Comparison of ENCODE assay signal across 22 mouse cellular contexts in genomic region chr2:121455534-121455933, GRCm38 (mm10). TPM values are rescaled to one million over a fixed set of nuclear protein-coding genes. Genes with fewer than 3 reads are reported as not detected.
A peak's percentile ranks its signal among the peaks of the same experiment; 100 is the strongest.
DNase-seq lines count a peak whose midpoint lies in the region; ATAC-seq and TF ChIP-seq lines count a peak whose summit lies in the region.
"Had no signal": no experiment of that assay in that cellular context is flagged by ENCODE, and none has a peak within 500 bp of the region (broad histone marks: within the 10 kb centered on the region; RNA-seq: fewer than 3 reads in every experiment).

No protein-coding gene starts in this region.

- no peak overlapping the region for H3K9ac ChIP-seq in liver, embryonic 13.5 days
- no peak overlapping the region for H3K9ac ChIP-seq in neural tube, embryonic 15.5 days (replicated peaks)
- H3K9ac ChIP-seq: forebrain, embryonic 13.5 days; hindbrain, embryonic 12.5 days; hindbrain, embryonic 15.5 days had no signal

- H3K4me1 ChIP-seq in liver, embryonic 13.5 days (replicated peaks), result peaks cover 56% of the 10 kb centered on the region
- peaks cover 30% of the 10 kb centered on the region for H3K4me1 ChIP-seq in neural tube, embryonic 15.5 days

- H3K27me3 ChIP-seq in liver, embryonic 13.5 days, result no peaks in the 10 kb centered on the region
- no peaks in the 10 kb centered on the region for H3K27me3 ChIP-seq in neural tube, embryonic 15.5 days (replicated peaks)
- H3K27me3 ChIP-seq: forebrain, embryonic 13.5 days; hindbrain, embryonic 12.5 days; hindbrain, embryonic 15.5 days had no signal

- H3K27ac ChIP-seq in gastrocnemius, adult 2 months, result peak overlapping the region; percentile 21; the same call in 1 of the 2 replicates
- 0 out of 2 replicates have a peak overlapping the region, but pooled peaks have one; percentile 24 for H3K27ac ChIP-seq in liver, embryonic 13.5 days
- H3K27ac ChIP-seq in neural tube, embryonic 15.5 days (replicated peaks), result no peak overlapping the region
- H3K27ac ChIP-seq: forebrain, embryonic 10.5 days; forebrain, embryonic 13.5 days; heart, adult 2 months; hindbrain, embryonic 12.5 days; hindbrain, embryonic 15.5 days had no signal

- H3K4me2 ChIP-seq in liver, embryonic 13.5 days, result no peak overlapping the region
- H3K4me2 ChIP-seq in neural tube, embryonic 15.5 days, result no peak overlapping the region
- H3K4me2 ChIP-seq: heart, embryonic 11.5 days; hindbrain, embryonic 12.5 days; hindbrain, embryonic 15.5 days had no signal

- H3K36me3 ChIP-seq in liver, embryonic 13.5 days, result peaks cover 47% of the 10 kb centered on the region
- H3K36me3 ChIP-seq in neural tube, embryonic 15.5 days, result peaks cover 42% of the 10 kb centered on the region

- peak; percentile 14 for DNase-seq in gastrocnemius, adult 2 months
- no peak for DNase-seq in gastrocnemius, adult 18-20 months (ENCODE audit: low spot score)
- no peak for DNase-seq in liver, embryonic 13.5 days
- no peak for DNase-seq in liver
- peak; percentile 6 for DNase-seq in neural tube, embryonic 10.5 days (ENCODE audit: extremely low spot score, low spot score)
- DNase-seq: adrenal gland, adult 8-10 months; adrenal gland, postnatal 25 days; cerebellum, adult 18-20 months; cerebellum, adult 9-10 months; cerebellum, postnatal 14 days; gastrocnemius, postnatal 25 days; heart, adult 2 months had no signal

- H3K9me3 ChIP-seq in liver, embryonic 13.5 days (replicated peaks), result no peaks in the 10 kb centered on the region
- H3K9me3 ChIP-seq in neural tube, embryonic 15.5 days (replicated peaks), result no peaks in the 10 kb centered on the region
- H3K9me3 ChIP-seq: forebrain, embryonic 10.5 days; forebrain, embryonic 13.5 days; hindbrain, embryonic 12.5 days; hindbrain, embryonic 15.5 days had no signal

- no peak overlapping the region for H3K4me3 ChIP-seq in gastrocnemius, adult 2 months
- no peak overlapping the region for H3K4me3 ChIP-seq in liver, embryonic 13.5 days (replicated peaks)
- H3K4me3 ChIP-seq in neural tube, embryonic 15.5 days (replicated peaks), result no peak overlapping the region
- H3K4me3 ChIP-seq: forebrain, embryonic 13.5 days; heart, adult 2 months; hindbrain, embryonic 12.5 days; hindbrain, embryonic 15.5 days had no signal

- intact Hi-C loops in gastrocnemius, adult 2 months (cut with DNase I), result no loop called here

- ATAC-seq in liver, embryonic 13.5 days (ENCODE audit: low read depth), result no peak
- ATAC-seq in neural tube, embryonic 15.5 days (ENCODE audit: low FRiP score), result no peak
- ATAC-seq: activated CD4-positive, CD25-positive, alpha-beta regulatory T cell, adult 4 months; forebrain, embryonic 13.5 days; forebrain, embryonic 16.5 days had no signal

- 73% methylated on average over 5 of the region's 5 CpGs for WGBS in liver, embryonic 13.5 days (ENCODE audit: insufficient replicate concordance)
- 86% methylated on average over 5 of the region's 5 CpGs for WGBS in neural tube, embryonic 15.5 days

- TF ChIP-seq CTCF in gastrocnemius, adult 2 months (IDR thresholded peaks at IDR 0.05), result no peak

RNA-seq across cellular contexts. Expression of gene Serinc4, which starts 1.0 kb away (rescaled TPM):
- not detected for total RNA-seq in gastrocnemius, adult 2 months (2021)
- not detected for total RNA-seq in gastrocnemius, adult 18-20 months (2021)
- 0.07 and 0.08 TPM in 2 replicates for polyA plus RNA-seq in liver, embryonic 13.5 days (2015; fragmentation: Nextera tagmentation; extraction: Ambion mirVana)
- polyA plus RNA-seq in neural tube, embryonic 15.5 days (2015; fragmentation: Nextera tagmentation; extraction: Ambion mirVana), result 0.63 and 0.92 TPM in 2 replicates
- total RNA-seq: gastrocnemius, adult 8-10 months; gastrocnemius, postnatal 25 days; heart, adult 2 months had no signal
- polyA plus RNA-seq: activated CD4-positive, CD25-positive, alpha-beta regulatory T cell, adult 4 months had no signal

RNA-seq across cellular contexts. Expression of gene Hypk, which starts 2.4 kb away (rescaled TPM):
- total RNA-seq in gastrocnemius, adult 2 months (2021), result 10 to 100 TPM; 21.0 to 21.7 TPM
- 10 to 100 TPM; 10.9 to 15.1 TPM for total RNA-seq in gastrocnemius, adult 18-20 months (2021)
- polyA plus RNA-seq in liver, embryonic 13.5 days (2015; fragmentation: Nextera tagmentation; extraction: Ambion mirVana), result 111 and 119 TPM in 2 replicates
- 118 and 120 TPM in 2 replicates for polyA plus RNA-seq in neural tube, embryonic 15.5 days (2015; fragmentation: Nextera tagmentation; extraction: Ambion mirVana)

RNA-seq across cellular contexts. Expression of gene Serf2, which starts 6.5 kb away (rescaled TPM):
- total RNA-seq in gastrocnemius, adult 2 months (2021), result 100 to 1,000 TPM; 286 to 358 TPM
- 100 to 1,000 TPM; 334 to 355 TPM for total RNA-seq in gastrocnemius, adult 18-20 months (2021)
- 269 and 300 TPM in 2 replicates for polyA plus RNA-seq in liver, embryonic 13.5 days (2015; fragmentation: Nextera tagmentation; extraction: Ambion mirVana)
- 297 and 319 TPM in 2 replicates for polyA plus RNA-seq in neural tube, embryonic 15.5 days (2015; fragmentation: Nextera tagmentation; extraction: Ambion mirVana)

RNA-seq across cellular contexts. Expression of gene Ell3, which starts 11.5 kb away (rescaled TPM):
- total RNA-seq in gastrocnemius, adult 2 months (2021), result not detected
- not detected for total RNA-seq in gastrocnemius, adult 18-20 months (2021)
- 1.6 and 2.0 TPM in 2 replicates for polyA plus RNA-seq in liver, embryonic 13.5 days (2015; fragmentation: Nextera tagmentation; extraction: Ambion mirVana)
- polyA plus RNA-seq in neural tube, embryonic 15.5 days (2015; fragmentation: Nextera tagmentation; extraction: Ambion mirVana), result 2.6 and 3.6 TPM in 2 replicates
- total RNA-seq: gastrocnemius, adult 8-10 months; gastrocnemius, postnatal 25 days; hematopoietic stem cell, adult 5-6 weeks had no signal

RNA-seq across cellular contexts. Expression of gene Mfap1b, which starts 18.3 kb away (rescaled TPM):
- total RNA-seq in gastrocnemius, adult 2 months (2021), result 10 to 100 TPM; 24.2 to 27.6 TPM
- total RNA-seq in gastrocnemius, adult 18-20 months (2021), result 10 to 100 TPM; 23.5 to 24.5 TPM
- 22.7 and 29.0 TPM in 2 replicates for polyA plus RNA-seq in liver, embryonic 13.5 days (2015; fragmentation: Nextera tagmentation; extraction: Ambion mirVana)
- polyA plus RNA-seq in neural tube, embryonic 15.5 days (2015; fragmentation: Nextera tagmentation; extraction: Ambion mirVana), result 67.8 and 71.5 TPM in 2 replicates

Comparison
In these comparisons a context has a peak if more than half of its experiments do, and no peak if none do; other contexts are left out.
1. DNase-seq: peak in gastrocnemius, adult 2 months (single experiment) and neural tube, embryonic 10.5 days (single experiment); none in gastrocnemius, adult 18-20 months (single experiment), liver, embryonic 13.5 days (single experiment) and liver (single experiment).